Mouse (Mus musculus): ENCODE measurements at regions not wholly inside any gene's neighbourhood (a gene's known extent, or its start where the extent isn't known, plus 50 kb on each side); places are given as distances from the start of the nearest gene placed in this dataset.
A peak's percentile ranks its signal among the peaks of the same experiment; 100 is the strongest.

- no peak overlapping the region for H3K4me2 ChIP-seq
- H3K36me3 ChIP-seq = no peaks in the 10 kb centered on the region
- H3K4me1 ChIP-seq = no peaks in the 10 kb centered on the region
- H3K27me3 ChIP-seq = no peaks in the 10 kb centered on the region
- peak; percentile 35; the same call in 1 of the 2 replicates for ATAC-seq (ENCODE audit: borderline replicate concordance, extremely low read depth, low FRiP score, low TSS enrichment)
- no peak overlapping the region for H3K4me3 ChIP-seq
- WGBS = 39% methylated on average over 2 of the region's 2 CpGs
- H3K27ac ChIP-seq = no peak overlapping the region
- H3K9me3 ChIP-seq = no peaks in the 10 kb centered on the region
- H3K9ac ChIP-seq = no peak overlapping the region
These were observed 1329.8 kb upstream of the Nr2f1 start for GRCm38 (mm10) chr13:79529336-79529735.

DNA sequence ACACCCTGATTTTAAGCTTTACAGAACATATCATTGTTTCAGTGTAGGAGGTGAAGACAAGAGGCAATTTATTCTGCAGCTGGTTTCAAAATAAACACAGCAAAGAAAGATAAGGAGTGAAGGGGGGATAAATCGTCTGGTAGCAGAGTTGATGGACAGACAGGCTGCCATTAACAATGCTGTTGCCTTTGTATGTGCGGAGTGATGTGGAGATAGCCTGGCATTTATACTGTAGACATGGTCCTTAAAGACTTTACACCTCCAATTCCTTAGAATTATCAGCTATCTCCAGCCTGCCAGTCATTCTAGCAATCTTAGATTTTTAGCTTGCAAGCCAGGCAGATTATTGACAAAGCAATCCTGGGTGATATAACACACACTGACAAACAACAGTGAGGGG lies 1332.5 kb upstream of the Arrdc3 start:
- Histone ChIP-seq H3K36me3 (no peaks in the 10 kb centered on the region), H3K27ac (no peak overlapping the region), H3K4me3 (no peak overlapping the region), H3K4me1 (no peaks in the 10 kb centered on the region), H3K27me3 (no peaks in the 10 kb centered on the region), H3K9me3 (no peaks in the 10 kb centered on the region), H3K9ac (no peak overlapping the region), H3K4me2 (no peak overlapping the region)
- WGBS = 13% methylated on average over 2 of the region's 2 CpGs
- no peak for ATAC-seq (ENCODE audit: borderline replicate concordance, extremely low read depth, low FRiP score, low TSS enrichment)

DNA sequence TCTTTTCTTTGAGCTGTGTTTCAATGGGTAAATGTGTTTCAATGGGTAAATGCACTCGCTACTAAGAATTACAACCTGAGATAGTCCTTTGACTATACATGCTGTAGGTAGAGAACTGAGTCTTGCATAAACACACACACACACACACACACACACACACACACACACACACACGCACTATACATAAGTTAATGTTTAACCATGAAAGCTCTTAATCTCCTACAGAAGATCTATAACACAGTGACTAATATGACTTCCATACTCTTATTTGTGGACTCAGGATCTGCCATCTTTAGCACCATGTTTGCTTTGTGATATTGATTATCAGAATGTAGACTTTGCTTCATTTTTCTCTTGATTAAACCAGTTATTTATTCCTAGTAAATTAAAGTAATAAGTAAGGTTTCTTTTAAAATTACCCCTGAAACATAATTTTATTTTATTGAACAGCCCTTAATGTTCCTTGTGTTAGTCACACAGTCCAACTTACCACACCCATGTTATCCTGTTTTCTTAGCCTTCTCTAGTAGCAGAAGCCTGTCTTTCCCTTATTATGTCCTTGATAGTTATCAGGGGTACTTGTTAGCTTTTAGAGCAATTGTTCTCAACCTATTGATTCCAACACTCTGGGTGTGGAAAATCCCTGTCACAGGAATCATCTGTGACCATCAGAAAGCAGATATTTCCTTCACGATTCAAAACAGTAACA lies 1327.5 kb upstream of the Arrdc3 start:
- no peak overlapping the region for H3K4me2 ChIP-seq
- H3K4me3 ChIP-seq = no peak overlapping the region
- no peaks in the 10 kb centered on the region for H3K4me1 ChIP-seq
- WGBS = 79% methylated on average over 3 of the region's 3 CpGs
- H3K36me3 ChIP-seq = no peaks in the 10 kb centered on the region
- H3K27me3 ChIP-seq = no peaks in the 10 kb centered on the region
- H3K27ac ChIP-seq = no peak overlapping the region
- no peak for ATAC-seq (ENCODE audit: borderline replicate concordance, extremely low read depth, low FRiP score, low TSS enrichment)
- H3K9ac ChIP-seq = no peak overlapping the region
- H3K9me3 ChIP-seq = no peaks in the 10 kb centered on the region
